Mouse (Mus musculus) right cerebral cortex, adult 2 months (tissue): Measurements from ENCODE around the gene 5530401A14Rik.

Experiments
- DNase-seq, 2 experiments: peaks; one replicate each; pipeline ENCODE4 v3.0.0; 2021 to 2022; ENCODE audit warnings: low spot score in 2 of 2

Gene 5530401A14Rik

GRCm38 (mm10) chr11:81937516-81937915 lies 77.0 kb downstream of the 5530401A14Rik start:
- DNase-seq = no peak

- DNase-seq = peak in 1 of 2 experiments; percentile 41
Measured at GRCm38 (mm10) chr11:81940988-81941387, 80.5 kb downstream of the 5530401A14Rik start.

- no peak for DNase-seq
Measured at GRCm38 (mm10) chr11:81942167-81942566, 81.7 kb downstream of the 5530401A14Rik start.
